Comparison of ENCODE assay signal across 9 mouse cellular contexts in the genomic region with DNA sequence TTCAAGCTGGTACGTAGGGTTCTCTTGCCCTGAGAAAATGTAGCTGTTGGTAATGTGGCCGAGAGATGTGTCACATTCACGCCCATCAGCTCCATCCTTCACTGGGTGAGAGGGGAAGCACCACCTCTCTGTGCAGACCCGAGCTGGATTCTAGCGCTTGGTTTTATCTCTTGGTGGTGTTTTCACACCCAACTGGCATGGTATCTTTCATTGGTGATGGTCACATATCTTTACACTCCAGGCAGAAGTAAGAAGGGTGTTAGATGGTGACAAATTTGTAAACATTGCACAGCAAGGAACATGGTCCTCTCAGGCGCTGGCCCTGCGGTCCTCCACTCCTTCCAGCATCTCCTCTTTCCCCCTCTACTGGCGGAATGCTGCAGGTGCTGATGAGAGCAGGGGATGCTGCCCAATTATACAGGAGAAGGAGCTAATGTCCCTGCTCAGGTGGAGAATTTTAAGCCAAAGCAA. TPM values are rescaled to one million over a fixed set of nuclear protein-coding genes. Genes with fewer than 3 reads are reported as not detected.
A peak's percentile ranks its signal among the peaks of the same experiment; 100 is the strongest.
DNase-seq lines count a peak whose midpoint lies in the region; ATAC-seq lines count a peak whose summit lies in the region.
"Had no signal": no experiment of that assay in that cellular context is flagged by ENCODE, and none has a peak within 500 bp of the region (broad histone marks: within the 10 kb centered on the region; RNA-seq: fewer than 3 reads in every experiment).

No protein-coding gene starts in this region.

- peak; percentile 92 for DNase-seq in heart, adult 11 months
- peak; percentile 82 for DNase-seq in 416B (ENCODE audit: low read depth)
- no peak for DNase-seq in urinary bladder, postnatal 4 days (ENCODE audit: low spot score in 2 of 2)
- no peak for DNase-seq in layer of hippocampus, adult 9-11 months

- no peaks in the 10 kb centered on the region for H3K36me3 ChIP-seq in heart, embryonic 11.5 days (ENCODE audit: control insufficient read depth, insufficient read depth, low read length)
- peaks cover 11% of the 10 kb centered on the region for H3K36me3 ChIP-seq in hindbrain, embryonic 12.5 days

- no peak overlapping the region for H3K4me2 ChIP-seq in heart, embryonic 11.5 days
- no peak overlapping the region for H3K4me2 ChIP-seq in hindbrain, embryonic 12.5 days (replicated peaks)
- H3K4me2 ChIP-seq: limb, embryonic 13.5 days had no signal

- H3K4me3 ChIP-seq in heart, embryonic 11.5 days (ENCODE audit: low read depth, low read length): no peak overlapping the region
- H3K4me3 ChIP-seq in brown adipose tissue, adult 24 weeks (ENCODE audit: insufficient read depth, low read depth, low read length): no peak overlapping the region
- no peak overlapping the region for H3K4me3 ChIP-seq in hindbrain, embryonic 12.5 days
- H3K4me3 ChIP-seq: limb, embryonic 13.5 days had no signal

- WGBS in heart, embryonic 11.5 days (ENCODE audit: insufficient replicate concordance): 51% methylated on average over 8 of the region's 8 CpGs
- WGBS in hindbrain, embryonic 12.5 days: 69% methylated on average over 8 of the region's 8 CpGs

- H3K27me3 ChIP-seq in heart, embryonic 11.5 days (ENCODE audit: control insufficient read depth, insufficient read depth, low read length): no peaks in the 10 kb centered on the region
- H3K27me3 ChIP-seq in hindbrain, embryonic 12.5 days: no peaks in the 10 kb centered on the region
- H3K27me3 ChIP-seq: limb, embryonic 13.5 days had no signal

- no peak for ATAC-seq in heart, embryonic 11.5 days (replicated peaks; ENCODE audit: insufficient number of reproducible peaks, low FRiP score, low TSS enrichment)
- 0 out of 2 replicates have a peak, but pooled peaks have one; percentile 16 for ATAC-seq in hindbrain, embryonic 12.5 days (ENCODE audit: low FRiP score)
- ATAC-seq in megakaryocyte-erythroid progenitor cell, adult 5-6 weeks (replicated peaks; ENCODE audit: low FRiP score, low TSS enrichment, poor library complexity, severe bottlenecking): peak; percentile 85

- no peaks in the 10 kb centered on the region for H3K9me3 ChIP-seq in heart, embryonic 11.5 days (replicated peaks; ENCODE audit: control insufficient read depth, low read length)
- no peaks in the 10 kb centered on the region for H3K9me3 ChIP-seq in hindbrain, embryonic 12.5 days (replicated peaks)
- H3K9me3 ChIP-seq: limb, embryonic 13.5 days had no signal

- no peak overlapping the region for H3K9ac ChIP-seq in heart, embryonic 11.5 days (ENCODE audit: low read depth, low read length)
- H3K9ac ChIP-seq in hindbrain, embryonic 12.5 days: no peak overlapping the region
- H3K9ac ChIP-seq: limb, embryonic 13.5 days had no signal

- no peak overlapping the region for H3K27ac ChIP-seq in heart, embryonic 11.5 days (ENCODE audit: low read depth, low read length)
- H3K27ac ChIP-seq in brown adipose tissue, adult 24 weeks (replicated peaks; ENCODE audit: low read depth, low read length): peak overlapping the region; percentile 34
- no peak overlapping the region for H3K27ac ChIP-seq in hindbrain, embryonic 12.5 days
- H3K27ac ChIP-seq: limb, embryonic 13.5 days had no signal

- H3K4me1 ChIP-seq in heart, embryonic 11.5 days (ENCODE audit: control insufficient read depth, insufficient read depth, low read length): peaks cover 13% of the 10 kb centered on the region
- H3K4me1 ChIP-seq in brown adipose tissue, adult 24 weeks (ENCODE audit: control insufficient read depth, insufficient read depth, insufficient read length, low read length): peaks cover 11% of the 10 kb centered on the region
- peaks cover 9% of the 10 kb centered on the region; the same call in 1 of the 2 replicates for H3K4me1 ChIP-seq in hindbrain, embryonic 12.5 days

RNA-seq across cellular contexts. Expression of a gene that starts 44.7 kb away (rescaled TPM):
- 22.7 and 26.0 TPM in 2 replicates for polyA plus RNA-seq in heart, embryonic 11.5 days (2014; fragmentation: Nextera tagmentation; extraction: Ambion mirVana)
- 13.0 and 18.7 TPM in 2 replicates for polyA plus RNA-seq in brown adipose tissue, adult 24 weeks (2012; ENCODE audit: insufficient read depth, insufficient read length, missing spikeins)
- 15.6 and 15.7 TPM in 2 replicates for polyA plus RNA-seq in hindbrain, embryonic 12.5 days (2016; fragmentation: Nextera tagmentation; extraction: Ambion mirVana)
- 0.92 and 1.8 TPM in 2 replicates for total RNA-seq in megakaryocyte-erythroid progenitor cell, adult 5-6 weeks (2014; fragmentation: Nextera tagmentation)
- 0.23 and 0.72 TPM in 2 replicates for total RNA-seq in megakaryocyte-erythroid progenitor cell, adult 5-6 weeks (2017)

Comparison
In these comparisons a context has a peak if more than half of its experiments do, and no peak if none do; other contexts are left out.
1. DNase-seq: peak in heart, adult 11 months (single experiment) and 416B (single experiment); none in urinary bladder, postnatal 4 days (0 of 2) and layer of hippocampus, adult 9-11 months (single experiment).